Mouse (Mus musculus) ES-E14 (cell line): ENCODE measurements around the gene Prokr1.

ENCODE experiments used
- HCFC1 ChIP-seq: IDR thresholded peaks from 2 replicates; pipeline ENCODE4 v1.6.1; 2012; ENCODE audit warnings: low read length, inconsistent platforms, borderline replicate concordance; ENCODE audit not compliant: insufficient read depth
- MAFK ChIP-seq: IDR thresholded peaks from 2 replicates; pipeline ENCODE4 v1.6.1; 2014; ENCODE audit warnings: mild to moderate bottlenecking, low read depth, low read length, inconsistent platforms; ENCODE audit not compliant: insufficient read depth
- ZNF384 ChIP-seq: IDR thresholded peaks from 2 replicates; pipeline ENCODE4 v1.6.1; 2012; ENCODE audit warnings: low read depth, low read length, inconsistent platforms

DNA sequence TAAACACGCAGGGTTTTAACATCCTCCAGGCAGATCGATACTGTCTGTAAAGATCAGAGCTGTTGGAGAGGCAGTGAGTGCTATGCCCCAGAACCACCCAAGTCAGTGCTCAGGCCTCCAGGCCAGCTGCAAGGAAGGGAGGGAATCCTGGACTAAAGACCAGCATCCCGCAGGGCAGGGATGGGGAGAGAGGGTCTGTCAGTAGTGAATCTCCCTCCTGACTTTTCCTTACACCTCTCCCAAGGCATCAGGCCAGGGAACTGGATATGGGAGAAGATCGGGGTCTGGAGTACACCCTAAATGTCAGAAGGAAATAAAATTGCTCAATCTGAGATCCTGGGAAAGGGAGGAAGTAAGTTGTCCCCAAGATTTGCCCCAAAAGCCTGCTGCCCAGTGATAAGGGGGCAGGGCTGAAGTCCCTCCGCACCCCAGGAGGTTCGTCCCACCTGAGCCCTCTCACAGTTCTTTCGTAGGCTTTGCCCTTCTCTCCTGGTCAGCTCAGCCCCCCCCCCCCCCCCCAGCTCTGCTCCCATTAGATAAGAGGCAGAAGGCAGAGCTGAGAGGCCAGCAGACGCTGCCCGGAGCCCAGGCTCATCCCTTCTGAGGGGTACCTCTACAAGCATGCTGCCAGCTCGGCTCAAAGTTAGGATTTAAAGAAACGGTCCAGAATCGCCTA, 687 bp downstream of the Prokr1 start:
- no peak for TF ChIP-seq HCFC1
- no peak for TF ChIP-seq MAFK
- TF ChIP-seq ZNF384, result no peak
